Mouse (Mus musculus): ENCODE data around the gene Amz2. TPM values are rescaled to one million over a fixed set of nuclear protein-coding genes. Genes with fewer than 3 reads are reported as not detected.

Gene Amz2
- polyA plus RNA-seq (2012; ENCODE audit: insufficient read depth, insufficient read length, missing spikeins) = 32.5 and 35.5 TPM in 2 replicates

DNA sequence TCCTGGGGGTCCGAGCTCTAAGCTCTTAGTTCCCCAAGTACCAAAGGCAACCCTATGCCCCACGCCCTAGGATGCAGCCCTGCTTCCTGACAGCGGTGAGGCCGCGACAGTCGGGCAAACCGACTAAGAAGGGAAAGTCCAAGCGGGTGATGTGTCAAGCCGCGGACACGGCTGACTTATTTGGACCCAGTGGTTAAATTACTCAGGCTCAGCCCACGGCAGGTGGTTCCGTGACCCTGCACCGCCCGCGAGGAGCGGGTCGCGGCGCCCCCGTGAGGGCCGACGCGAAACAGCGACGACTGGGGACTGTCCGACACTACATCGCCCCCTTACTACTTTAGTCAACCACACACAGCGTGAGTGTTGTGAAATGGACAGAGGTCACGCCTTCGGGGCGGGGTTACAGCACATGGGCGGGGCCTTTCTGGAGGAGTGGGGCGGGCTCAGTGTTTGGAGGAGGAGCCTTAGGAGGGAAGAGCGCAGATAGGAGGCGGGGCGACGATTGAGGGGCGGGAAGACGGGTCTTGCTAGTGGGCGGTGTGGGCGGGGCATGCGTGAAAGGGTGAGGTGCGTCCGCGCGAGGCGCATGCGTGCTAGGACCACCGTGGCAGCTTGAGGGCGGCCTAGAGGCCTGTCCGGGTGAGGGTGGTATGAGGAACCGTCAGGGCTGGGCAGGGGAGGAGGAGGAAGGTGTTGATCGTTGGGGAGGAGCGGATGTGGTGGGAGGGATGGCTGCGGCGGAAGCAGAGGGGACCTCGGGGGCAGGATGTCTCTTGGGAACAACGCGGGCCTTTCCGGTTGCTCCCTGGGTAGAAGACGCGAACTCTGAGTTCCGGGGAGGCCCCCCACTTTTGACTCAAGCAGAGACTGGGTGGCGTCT lies at the start of gene Amz2:
Gene Amz2 (plus strand): TSS at position 555 of the 880 bp plus-strand sequence.
- Histone ChIP-seq H3K4me1 (ENCODE audit: control insufficient read depth, insufficient read depth, low read length) (peaks cover 17% of the 10 kb centered on the region), H3K27ac (ENCODE audit: insufficient read depth, low read depth, low read length) (peak within 1 kb of the TSS; percentile 90), H3K4me3 (ENCODE audit: insufficient read depth, low read length) (peak within 1 kb of the TSS; percentile 94)
- TF ChIP-seq CTCF (IDR thresholded peaks at IDR 0.05; ENCODE audit: low read depth, low read length) (peak; percentile 84), POLR2A (IDR thresholded peaks at IDR 0.05; ENCODE audit: borderline replicate concordance, low read depth, low read length) (peak; percentile 12; the same call in 1 of the 2 replicates)

DNA sequence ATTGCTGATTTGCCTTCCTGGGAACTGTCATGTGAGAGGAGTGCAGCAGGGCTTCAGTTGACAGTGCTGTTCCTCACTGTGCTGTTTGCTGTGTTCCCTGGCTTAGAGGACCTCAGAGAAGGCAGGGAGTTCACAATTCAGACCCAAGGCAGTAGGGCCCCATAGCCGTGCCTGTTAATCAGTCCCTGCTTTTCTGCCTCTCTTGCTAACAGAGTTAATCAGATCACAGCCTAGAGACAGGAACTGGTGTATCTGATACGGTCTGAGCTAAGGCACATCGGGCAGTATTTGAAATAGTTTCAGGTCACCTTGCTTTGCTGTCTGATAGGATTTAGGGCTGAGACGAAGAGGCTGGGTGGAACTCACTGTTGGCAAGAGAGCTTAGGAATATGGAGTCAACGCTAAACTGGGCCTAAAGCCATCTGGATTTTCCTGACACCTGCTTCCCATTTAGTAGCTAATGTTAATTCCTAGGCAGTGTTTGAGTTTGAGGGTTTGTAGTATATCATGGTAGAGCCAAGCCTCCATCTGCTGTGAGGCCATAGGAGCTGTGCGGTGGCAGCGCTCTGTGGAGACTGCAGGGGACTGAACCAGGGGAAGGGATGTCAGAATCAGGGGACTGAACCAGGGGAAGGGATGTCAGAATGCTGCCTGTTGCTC lies 49.1 kb upstream of the Amz2 start:
- Histone ChIP-seq H3K27ac (ENCODE audit: insufficient read depth, low read depth, low read length) (peak overlapping the region; percentile 22; the same call in 1 of the 2 replicates), H3K4me3 (ENCODE audit: insufficient read depth, low read length) (no peak overlapping the region), H3K4me1 (ENCODE audit: control insufficient read depth, insufficient read depth, low read length) (peaks cover 44% of the 10 kb centered on the region)
- TF ChIP-seq POLR2A (IDR thresholded peaks at IDR 0.05; ENCODE audit: borderline replicate concordance, low read depth, low read length) (no peak), CTCF (IDR thresholded peaks at IDR 0.05; ENCODE audit: low read depth, low read length) (no peak)

DNA sequence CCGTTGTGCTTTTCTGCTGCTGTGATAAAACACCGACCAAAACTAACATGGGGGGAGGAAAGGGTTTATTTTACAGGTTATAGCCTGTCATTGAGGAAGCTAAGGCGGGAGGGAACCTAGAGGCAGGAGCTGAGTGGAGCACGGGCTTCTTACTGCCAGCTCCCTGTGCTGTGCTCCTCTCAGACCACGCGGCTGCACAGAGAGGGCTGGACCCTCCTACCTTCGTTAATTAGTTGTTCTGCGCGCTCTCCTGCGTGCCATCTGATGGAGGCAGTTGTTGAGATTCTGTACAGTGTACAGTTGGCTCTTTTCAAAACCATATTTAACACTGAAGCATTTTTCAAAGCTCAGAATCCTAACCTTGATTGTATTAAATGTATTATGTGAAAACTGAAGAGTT lies 48.3 kb upstream of the Amz2 start:
- no peak overlapping the region for H3K4me3 ChIP-seq (ENCODE audit: insufficient read depth, low read length)
- peak overlapping the region; percentile 48 for H3K27ac ChIP-seq (ENCODE audit: insufficient read depth, low read depth, low read length)
- H3K4me1 ChIP-seq (ENCODE audit: control insufficient read depth, insufficient read depth, low read length) = peaks cover 44% of the 10 kb centered on the region
- TF ChIP-seq POLR2A (IDR thresholded peaks at IDR 0.05; ENCODE audit: borderline replicate concordance, low read depth, low read length) (no peak), CTCF (IDR thresholded peaks at IDR 0.05; ENCODE audit: low read depth, low read length) (no peak)

DNA sequence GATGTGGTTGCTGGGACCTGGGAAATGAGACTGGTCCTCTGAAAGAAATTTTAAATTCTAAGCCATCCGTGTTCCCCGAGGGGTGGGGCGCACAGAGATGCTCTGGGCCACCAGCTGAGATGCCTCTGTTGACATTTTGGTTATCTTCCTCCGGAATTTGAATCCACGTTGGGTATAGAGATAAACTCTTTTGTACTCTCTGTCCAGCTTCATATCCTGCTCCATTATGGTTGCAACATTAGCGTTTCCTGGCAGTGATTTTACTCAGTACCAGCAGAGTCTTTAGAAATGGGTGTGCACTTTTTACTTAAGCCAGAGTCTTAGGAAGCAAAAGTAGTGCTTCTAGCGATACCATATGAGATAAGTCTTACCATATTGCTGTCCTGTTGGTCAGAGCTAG lies 47.7 kb upstream of the Amz2 start:
- Histone ChIP-seq H3K4me1 (ENCODE audit: control insufficient read depth, insufficient read depth, low read length) (peaks cover 44% of the 10 kb centered on the region), H3K4me3 (ENCODE audit: insufficient read depth, low read length) (no peak overlapping the region), H3K27ac (ENCODE audit: insufficient read depth, low read depth, low read length) (no peak overlapping the region)
- TF ChIP-seq CTCF (IDR thresholded peaks at IDR 0.05; ENCODE audit: low read depth, low read length) = no peak
- no peak for TF ChIP-seq POLR2A (IDR thresholded peaks at IDR 0.05; ENCODE audit: borderline replicate concordance, low read depth, low read length)

DNA sequence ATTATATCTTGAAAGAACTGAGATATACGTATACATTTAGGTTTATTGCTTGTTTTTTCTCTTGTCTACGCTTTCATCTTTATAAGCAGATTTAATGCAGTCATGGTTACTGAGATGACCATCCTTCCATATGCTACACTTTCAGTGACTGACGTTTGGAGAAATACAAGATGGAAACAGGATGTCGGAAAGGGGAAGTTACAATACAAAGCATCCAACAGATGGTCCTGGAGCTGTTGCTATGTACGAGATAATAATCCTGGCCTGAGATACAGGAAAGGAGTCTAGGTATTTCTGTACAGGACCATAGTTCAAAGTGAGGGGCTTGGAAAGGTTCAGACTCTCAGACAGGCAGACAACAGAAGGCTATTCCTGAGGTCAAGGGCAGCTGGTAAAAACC lies 45.1 kb upstream of the Amz2 start:
- no peak for TF ChIP-seq CTCF (IDR thresholded peaks at IDR 0.05; ENCODE audit: low read depth, low read length)
- no peak overlapping the region for H3K27ac ChIP-seq (ENCODE audit: insufficient read depth, low read depth, low read length)
- H3K4me3 ChIP-seq (ENCODE audit: insufficient read depth, low read length) = no peak overlapping the region
- H3K4me1 ChIP-seq (ENCODE audit: control insufficient read depth, insufficient read depth, low read length) = peaks cover 42% of the 10 kb centered on the region

DNA sequence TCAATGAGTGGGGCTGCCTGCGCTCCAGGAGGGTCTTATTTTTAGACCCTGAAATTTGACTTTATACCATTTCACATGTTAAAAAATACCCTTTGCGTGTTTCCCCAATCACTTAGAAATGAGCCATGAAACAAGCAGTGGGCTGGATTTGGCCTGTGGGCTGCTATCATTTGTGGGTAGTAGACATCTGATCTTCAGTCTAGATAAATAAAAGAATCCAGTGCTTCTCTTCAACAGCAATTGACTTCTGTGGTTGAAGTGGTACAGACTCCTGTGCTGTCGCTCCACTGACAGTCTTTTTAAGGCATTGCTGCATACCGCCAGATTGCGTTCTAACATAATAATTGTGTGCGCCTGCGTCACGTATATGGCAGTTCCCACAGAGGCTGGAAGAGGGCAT lies 40.5 kb upstream of the Amz2 start:
- no peak overlapping the region for H3K27ac ChIP-seq (ENCODE audit: insufficient read depth, low read depth, low read length)
- TF ChIP-seq POLR2A (IDR thresholded peaks at IDR 0.05; ENCODE audit: borderline replicate concordance, low read depth, low read length) (no peak), CTCF (IDR thresholded peaks at IDR 0.05; ENCODE audit: low read depth, low read length) (no peak)
- no peak overlapping the region for H3K4me3 ChIP-seq (ENCODE audit: insufficient read depth, low read length)
- peaks cover 24% of the 10 kb centered on the region for H3K4me1 ChIP-seq (ENCODE audit: control insufficient read depth, insufficient read depth, low read length)

DNA sequence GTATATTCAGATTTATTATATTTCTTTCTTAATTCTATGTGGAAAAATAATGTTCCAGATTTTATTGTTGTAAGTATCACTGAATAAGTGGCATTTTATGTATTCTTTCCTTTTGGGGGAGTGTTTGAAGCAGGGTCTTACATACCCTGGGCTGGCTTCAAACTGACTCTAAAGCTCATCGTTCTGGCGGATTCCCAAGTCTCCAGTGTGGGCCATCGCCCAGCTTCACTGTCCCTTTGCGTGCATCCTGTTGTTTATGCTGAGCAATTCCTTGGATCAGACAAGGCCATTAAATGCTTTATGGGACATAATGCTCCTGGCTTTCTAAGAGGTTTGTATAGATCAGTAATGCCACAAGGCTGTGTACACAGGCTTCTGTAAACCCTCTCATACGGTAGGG lies 36.7 kb upstream of the Amz2 start:
- Histone ChIP-seq H3K27ac (ENCODE audit: insufficient read depth, low read depth, low read length) (no peak overlapping the region), H3K4me1 (ENCODE audit: control insufficient read depth, insufficient read depth, low read length) (peaks cover 40% of the 10 kb centered on the region), H3K4me3 (ENCODE audit: insufficient read depth, low read length) (no peak overlapping the region)
- no peak for TF ChIP-seq CTCF (IDR thresholded peaks at IDR 0.05; ENCODE audit: low read depth, low read length)
- no peak for TF ChIP-seq POLR2A (IDR thresholded peaks at IDR 0.05; ENCODE audit: borderline replicate concordance, low read depth, low read length)

DNA sequence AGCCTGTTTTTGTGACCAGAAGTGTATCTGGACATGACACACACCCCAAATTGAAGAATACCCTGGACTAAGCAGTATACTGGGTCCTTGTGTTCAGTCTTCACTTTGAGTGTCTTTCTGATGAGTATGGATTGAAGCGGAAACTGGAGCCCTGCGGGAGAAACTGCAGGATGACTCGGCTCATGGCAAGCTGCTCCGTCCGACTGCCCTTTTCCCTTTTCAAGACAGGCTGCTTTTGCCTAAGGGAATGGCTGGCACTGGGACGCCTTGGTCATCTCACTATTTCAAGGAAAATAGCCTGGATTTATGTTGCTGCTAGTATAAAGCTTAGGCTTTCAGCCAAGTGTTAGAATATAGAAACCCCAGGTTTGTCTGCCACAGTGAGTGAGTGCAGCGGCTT lies 34.5 kb upstream of the Amz2 start:
- TF ChIP-seq POLR2A (IDR thresholded peaks at IDR 0.05; ENCODE audit: borderline replicate concordance, low read depth, low read length) (no peak), CTCF (IDR thresholded peaks at IDR 0.05; ENCODE audit: low read depth, low read length) (no peak)
- Histone ChIP-seq H3K27ac (ENCODE audit: insufficient read depth, low read depth, low read length) (no peak overlapping the region), H3K4me3 (ENCODE audit: insufficient read depth, low read length) (no peak overlapping the region), H3K4me1 (ENCODE audit: control insufficient read depth, insufficient read depth, low read length) (peaks cover 46% of the 10 kb centered on the region)

DNA sequence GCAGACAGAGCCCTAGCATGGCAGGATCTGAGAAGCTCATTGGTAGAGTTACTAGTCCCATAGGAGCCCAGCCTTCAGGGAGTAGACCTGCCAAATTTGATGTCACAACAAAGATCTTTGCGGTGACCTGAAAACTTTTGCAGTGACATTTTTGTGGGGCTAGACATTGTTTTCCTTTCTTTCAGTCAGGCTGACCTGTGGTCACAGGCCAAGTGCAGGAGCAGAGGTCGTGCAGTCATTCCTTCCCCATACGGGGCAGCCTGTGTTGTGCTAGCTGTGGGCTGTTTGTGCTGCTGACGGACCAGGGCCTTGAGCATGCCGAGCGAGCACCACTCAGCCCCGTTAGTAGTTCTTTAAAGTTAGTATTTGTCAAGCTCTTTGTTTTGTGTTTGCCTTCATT lies 34.0 kb upstream of the Amz2 start:
- Histone ChIP-seq H3K4me3 (ENCODE audit: insufficient read depth, low read length) (no peak overlapping the region), H3K27ac (ENCODE audit: insufficient read depth, low read depth, low read length) (no peak overlapping the region), H3K4me1 (ENCODE audit: control insufficient read depth, insufficient read depth, low read length) (peaks cover 43% of the 10 kb centered on the region)
- no peak for TF ChIP-seq POLR2A (IDR thresholded peaks at IDR 0.05; ENCODE audit: borderline replicate concordance, low read depth, low read length)

DNA sequence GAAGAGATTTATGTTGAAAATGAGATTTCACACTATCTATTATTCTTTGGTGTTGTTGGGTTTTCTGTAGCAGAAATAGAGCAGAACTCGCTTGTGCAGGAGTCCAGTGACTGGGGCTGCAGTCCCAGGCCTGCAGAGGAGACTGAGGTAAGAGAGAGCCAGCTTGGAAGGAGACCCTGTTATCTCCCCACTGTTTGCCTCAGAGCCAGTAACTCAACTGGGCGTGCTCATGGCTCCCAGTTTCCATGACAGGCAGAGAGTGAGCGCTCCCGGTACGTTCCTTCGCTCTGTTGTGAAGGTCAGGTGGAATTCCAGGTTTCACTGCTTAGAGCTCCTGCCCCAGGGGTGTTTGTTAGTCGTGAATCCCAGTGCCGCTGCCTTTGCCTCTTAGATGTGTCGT lies 33.1 kb upstream of the Amz2 start:
- H3K4me3 ChIP-seq (ENCODE audit: insufficient read depth, low read length) = no peak overlapping the region
- no peak overlapping the region for H3K27ac ChIP-seq (ENCODE audit: insufficient read depth, low read depth, low read length)
- TF ChIP-seq CTCF (IDR thresholded peaks at IDR 0.05; ENCODE audit: low read depth, low read length) = no peak
- peaks cover 39% of the 10 kb centered on the region for H3K4me1 ChIP-seq (ENCODE audit: control insufficient read depth, insufficient read depth, low read length)

Data from bone marrow macrophage, adult 2 months (primary cell).